Mouse (Mus musculus): ENCODE results near the gene Chmp2a. TPM values are rescaled to one million over a fixed set of nuclear protein-coding genes. Genes with fewer than 3 reads are reported as not detected.

Gene Chmp2a
- total RNA-seq, 2 experiments from 2014 or later = 97.4 to 144 TPM

DNA sequence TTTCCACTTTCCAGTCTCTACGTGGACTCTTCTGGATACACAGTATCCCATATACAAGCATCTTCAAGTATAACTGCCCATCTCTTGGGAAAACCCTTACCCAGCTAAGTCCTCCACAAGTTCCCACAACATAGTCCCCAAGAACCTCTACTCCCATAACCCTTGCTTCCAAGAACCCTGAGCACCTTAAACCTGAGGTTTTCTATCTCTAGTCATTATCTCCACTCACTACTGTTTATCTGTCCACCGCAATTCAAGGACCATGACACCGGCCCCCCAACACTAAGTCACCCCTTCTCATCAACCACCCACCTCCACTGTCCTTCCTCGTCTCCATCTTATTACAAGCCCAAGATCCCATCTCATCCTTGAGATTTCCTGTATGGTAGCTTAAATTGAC, 2.2 kb upstream of the Chmp2a start:
- ATAC-seq (replicated peaks; ENCODE audit: low FRiP score, poor library complexity, severe bottlenecking) = no peak

DNA sequence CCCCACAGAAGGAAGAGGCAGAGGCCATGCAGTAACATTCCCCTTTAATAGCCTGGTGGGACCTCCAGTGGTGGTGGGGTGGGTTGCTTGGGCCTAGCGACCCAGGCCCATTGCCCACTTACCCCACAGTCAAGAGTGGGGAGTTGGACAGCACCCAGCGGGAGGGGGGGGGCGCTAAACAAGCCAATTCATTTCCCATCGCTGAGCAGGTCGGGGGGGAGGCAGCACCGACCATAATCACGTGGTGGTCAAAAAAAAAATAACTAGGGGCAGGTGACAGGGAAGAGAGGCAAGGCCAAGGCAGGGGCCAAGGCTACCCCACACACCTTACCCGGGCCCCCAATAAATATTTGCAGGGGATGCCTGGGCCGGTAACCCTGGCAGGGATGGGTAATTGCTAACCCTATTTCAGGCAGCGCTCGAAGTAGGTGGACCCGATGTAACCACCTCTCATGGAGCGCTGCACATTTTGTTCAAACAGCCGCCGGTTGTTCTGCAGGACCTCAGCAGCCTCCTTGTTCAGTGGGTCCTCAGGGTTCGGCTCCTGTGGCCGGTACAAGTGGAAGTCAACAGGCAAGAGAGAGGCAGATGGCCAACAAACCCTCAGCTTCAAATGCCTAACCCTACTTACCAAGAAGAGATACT, 726 bp upstream of the Chmp2a start:
- no peak for ATAC-seq (replicated peaks; ENCODE audit: low FRiP score, poor library complexity, severe bottlenecking)

DNA sequence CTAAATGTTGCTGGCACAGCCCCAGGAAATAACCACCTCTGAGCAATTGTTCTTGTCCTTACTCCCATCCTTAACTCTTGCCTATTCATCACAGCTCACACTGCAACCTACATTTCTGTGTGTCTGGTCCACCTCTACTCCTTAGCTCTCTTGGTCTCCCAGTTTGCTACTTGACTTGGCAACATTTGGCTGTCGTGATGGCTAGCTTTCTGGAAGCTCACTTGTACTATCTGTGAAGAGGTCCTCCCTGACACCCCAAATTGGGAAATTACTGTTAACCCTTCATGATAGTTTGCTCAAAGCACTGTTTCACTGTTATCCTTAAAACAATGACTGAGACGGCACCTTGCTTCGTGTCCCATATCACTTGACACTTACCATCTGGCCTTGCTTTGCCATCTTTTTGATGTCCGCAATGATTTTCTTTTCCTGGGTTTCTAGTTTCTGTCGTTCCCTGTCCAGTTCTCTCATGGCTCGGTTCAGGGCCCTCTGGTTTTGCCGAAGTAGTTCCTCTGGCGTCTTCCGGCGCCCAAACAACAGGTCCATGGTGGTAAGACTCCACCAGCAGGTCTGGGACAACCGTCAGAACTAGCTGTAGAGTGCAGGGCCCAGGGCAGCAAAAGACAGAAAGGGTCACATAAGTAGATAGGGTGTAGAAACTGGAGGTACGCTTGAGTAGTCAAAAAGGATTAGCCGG, 1.0 kb downstream of the Chmp2a start:
- no peak for ATAC-seq (replicated peaks; ENCODE audit: low FRiP score, poor library complexity, severe bottlenecking)

DNA sequence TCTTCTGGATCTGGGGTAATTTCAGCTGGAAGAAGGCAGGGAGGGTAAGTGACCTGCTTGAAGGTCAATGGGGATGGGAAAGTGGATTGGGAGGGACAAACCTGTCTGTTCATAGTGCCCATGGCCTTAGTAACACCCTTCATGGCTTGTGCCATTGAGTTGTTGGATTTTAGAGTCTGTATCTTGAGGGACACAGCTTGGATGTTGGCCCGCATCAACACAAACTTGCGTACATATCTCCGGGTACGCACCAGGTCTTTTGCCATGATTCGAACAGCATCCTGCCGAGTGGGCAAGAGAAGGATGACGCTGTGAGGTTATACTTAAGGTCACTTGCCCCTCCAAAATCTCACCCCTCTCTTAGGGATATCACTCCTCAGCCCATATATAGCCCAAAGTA, 2.1 kb downstream of the Chmp2a start:
- no peak for ATAC-seq (replicated peaks; ENCODE audit: low FRiP score, poor library complexity, severe bottlenecking)

DNA sequence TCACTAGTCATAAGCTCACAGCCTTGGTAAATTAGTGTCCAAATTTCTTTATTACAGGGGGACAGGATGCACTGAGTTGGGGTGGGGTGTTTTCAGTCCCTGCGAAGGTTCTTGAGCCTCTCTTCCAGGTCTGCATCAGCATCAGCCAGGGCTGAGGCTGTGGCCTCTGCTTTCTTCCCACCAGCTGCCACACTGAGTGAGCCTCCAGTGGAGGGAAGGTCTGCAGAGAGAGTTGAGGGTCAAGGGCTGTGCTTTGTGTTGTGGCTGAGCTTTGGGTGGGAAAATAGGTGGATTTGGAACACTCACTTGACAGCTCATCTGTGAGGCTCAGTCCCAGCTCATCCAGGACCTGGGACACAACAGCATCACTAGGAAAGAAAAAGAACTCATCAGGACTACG, 2.6 kb downstream of the Chmp2a start:
- no peak for ATAC-seq (replicated peaks; ENCODE audit: low FRiP score, poor library complexity, severe bottlenecking)

DNA sequence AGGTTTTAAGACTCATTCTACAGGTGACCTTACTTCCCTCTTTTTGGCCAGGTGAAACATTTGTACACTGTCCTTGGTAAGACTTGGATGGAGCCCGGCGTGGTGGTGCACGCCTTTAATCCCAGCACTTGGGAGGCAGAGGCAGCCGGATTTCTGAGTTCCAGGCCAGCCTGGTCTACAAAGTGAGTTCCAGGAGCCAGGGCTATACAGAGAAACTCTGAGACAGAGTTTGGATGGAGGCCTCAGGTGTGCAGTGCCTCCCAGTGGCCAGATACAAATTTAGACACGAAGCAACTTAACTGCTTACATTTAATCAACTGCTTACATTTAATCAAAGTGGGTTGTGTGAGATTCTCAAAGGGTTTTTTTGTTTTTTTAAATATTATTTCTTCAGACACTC, 3.5 kb downstream of the Chmp2a start:
- no peak for ATAC-seq (replicated peaks; ENCODE audit: low FRiP score, poor library complexity, severe bottlenecking)

DNA sequence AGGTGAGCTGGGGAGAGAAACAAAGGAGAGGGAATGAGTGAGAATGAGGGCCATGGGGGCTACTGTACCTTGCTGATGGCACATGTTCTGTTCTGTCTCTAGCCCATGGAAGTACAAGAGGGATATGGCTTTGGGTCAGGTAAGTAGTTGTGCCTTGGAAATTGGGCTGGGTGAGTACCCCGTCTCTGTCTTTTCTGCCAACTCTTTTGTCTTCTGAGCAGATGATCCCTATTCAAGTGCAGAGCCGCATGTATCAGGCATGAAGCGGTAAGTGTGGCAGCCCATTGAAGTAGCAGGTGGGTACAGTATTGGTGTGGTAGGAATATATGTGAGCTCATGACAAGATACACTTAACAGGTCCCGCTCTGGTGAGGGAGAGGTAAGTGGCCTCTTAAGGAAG, 5.6 kb downstream of the Chmp2a start:
- ATAC-seq (replicated peaks; ENCODE audit: low FRiP score, poor library complexity, severe bottlenecking) = no peak

DNA sequence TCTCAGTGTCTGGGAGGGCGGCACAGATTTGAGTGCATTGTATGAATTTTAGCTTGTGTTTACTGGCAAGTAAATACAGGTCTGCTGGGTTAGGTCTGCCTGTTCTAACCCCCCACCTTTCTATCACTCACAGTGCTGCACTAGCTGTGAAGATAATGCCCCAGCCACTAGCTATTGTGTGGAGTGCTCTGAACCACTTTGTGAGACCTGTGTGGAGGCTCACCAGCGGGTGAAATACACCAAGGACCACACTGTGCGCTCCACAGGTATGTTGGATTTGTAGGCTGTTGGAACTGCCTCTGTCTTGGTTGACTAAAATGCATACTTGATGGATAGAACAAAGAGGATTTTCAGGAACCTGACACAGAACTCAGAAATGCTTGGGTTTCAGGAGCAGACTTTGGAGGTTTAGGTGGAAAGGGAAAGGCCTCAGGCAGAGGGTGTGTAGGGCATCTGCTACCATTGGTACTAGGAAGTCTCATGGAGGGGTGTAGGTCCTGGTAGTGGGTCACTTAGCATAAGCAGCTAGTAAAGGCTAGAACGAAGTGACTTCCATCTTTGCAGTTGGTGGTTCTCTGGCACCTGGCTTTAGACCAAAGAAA, 9.0 kb downstream of the Chmp2a start:
- ATAC-seq (replicated peaks; ENCODE audit: low FRiP score, poor library complexity, severe bottlenecking) = no peak

DNA sequence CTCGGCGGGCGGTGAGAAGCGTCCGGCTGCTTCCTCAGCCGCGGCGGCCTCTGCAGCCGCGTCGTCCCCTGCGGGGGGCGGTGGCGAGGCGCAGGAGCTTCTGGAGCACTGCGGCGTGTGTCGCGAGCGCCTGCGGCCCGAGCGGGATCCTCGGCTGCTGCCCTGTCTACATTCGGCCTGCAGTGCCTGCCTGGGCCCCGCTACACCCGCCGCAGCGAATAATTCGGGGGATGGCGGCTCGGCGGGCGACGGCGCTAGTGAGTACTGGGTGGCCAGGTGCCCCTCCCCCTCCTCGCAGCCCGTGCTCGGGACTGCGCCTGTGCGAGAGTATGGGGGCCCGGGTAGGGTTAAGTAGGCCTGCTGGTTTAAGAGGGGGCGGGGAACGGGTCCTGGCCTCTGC, 9.8 kb downstream of the Chmp2a start:
- 0 out of 2 replicates have a peak, but pooled peaks have one; percentile 18 for ATAC-seq (replicated peaks; ENCODE audit: low FRiP score, poor library complexity, severe bottlenecking)

DNA sequence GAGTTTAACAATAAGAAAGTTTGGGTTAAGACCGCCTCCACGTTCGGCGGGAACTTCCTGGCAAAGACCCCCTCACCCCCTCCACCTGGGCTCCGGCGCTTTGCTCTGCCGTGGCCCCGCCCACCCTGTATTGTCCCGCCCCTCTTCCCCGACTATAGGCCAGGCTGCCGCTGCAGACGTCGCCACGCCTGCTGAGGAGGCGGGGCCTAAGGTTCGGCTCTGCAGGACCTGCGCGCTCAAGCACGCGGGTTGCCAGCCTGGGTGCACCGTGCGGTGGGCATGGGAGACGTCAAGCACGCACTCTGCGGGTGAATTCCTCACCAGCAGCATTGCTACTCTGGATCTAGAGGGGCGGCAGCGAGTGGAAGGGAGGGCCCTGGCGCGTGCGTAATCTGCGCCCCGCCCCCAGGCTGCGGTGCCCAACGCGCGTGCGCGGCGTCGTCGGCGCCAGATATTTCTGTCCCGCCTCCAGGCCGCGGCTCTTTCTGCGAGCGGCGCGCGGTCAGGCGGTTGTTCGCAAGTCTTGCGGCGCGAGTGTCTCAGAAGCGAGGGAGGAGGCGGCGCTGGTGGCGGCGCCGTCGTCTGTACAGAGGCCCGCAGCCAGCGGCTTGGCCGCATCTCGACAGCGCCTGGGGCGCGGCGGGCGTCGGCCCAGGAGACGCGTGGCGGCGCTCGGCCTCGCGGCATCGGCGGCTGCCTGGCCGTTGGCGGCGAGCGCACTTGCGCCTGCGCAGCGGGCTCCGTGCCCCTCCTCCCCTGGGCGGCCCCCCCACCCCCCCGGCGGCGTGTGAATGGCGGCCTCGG, 10.5 kb downstream of the Chmp2a start:
- peak; percentile 90 for ATAC-seq (replicated peaks; ENCODE audit: low FRiP score, poor library complexity, severe bottlenecking)

DNA sequence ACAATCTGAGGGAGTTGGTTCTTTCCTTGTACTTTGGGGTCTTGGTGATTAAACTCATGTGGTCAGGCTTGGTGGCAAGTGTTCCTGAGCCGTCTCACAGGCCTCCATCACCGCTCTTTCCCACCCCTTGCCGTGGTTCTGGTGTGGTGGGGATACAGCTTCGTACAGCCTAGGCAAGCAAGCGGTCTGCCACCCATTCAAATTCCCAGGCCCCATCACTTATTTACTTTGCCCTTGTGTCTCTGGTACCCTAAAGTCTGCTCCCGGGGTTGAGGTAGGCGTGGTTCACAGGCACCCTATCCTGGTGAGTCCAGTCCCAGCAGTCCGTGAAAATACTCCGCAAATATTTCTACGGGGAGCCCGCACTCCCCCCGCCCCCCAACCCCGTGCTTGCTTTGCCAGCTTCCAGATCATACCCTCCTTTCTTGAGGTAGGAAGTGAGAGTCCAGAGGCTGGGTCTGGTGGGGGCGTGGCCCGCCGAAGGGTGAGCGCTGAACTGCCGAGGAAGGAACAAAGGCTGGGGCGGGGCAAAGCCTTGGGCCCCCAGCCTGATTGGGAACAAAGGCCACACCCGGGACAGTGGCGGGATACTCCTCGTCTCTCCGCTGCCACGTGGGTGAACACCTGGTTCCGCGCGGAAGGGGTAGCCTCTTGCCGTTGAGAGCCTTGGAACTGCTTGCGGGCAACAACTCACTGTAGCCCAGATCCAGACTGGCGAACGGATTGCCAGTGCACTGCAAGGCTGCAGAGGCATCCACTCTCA, 11.7 kb downstream of the Chmp2a start:
- ATAC-seq (replicated peaks; ENCODE audit: low FRiP score, poor library complexity, severe bottlenecking) = 0 out of 2 replicates have a peak, but pooled peaks have one; percentile 7

DNA sequence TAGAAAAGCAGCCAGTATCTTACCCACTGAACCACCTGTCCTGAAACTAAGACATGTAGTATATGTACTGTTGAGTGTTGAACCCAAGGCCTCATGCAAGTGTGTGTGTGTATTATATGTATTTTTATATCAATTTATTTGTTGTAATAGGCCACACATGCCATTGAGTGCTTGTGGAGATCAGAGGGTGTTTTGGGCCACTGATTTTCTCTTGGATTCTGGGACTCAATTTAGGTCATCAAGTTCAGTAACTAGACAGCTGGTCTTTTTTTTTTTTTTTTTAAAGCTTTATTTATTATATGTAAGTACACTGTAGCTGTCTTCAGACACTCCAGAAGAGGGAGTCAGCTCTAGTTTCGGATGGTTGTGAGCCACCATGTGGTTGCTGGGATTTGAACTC, 19.4 kb downstream of the Chmp2a start:
- ATAC-seq (replicated peaks; ENCODE audit: low FRiP score, poor library complexity, severe bottlenecking) = no peak

DNA sequence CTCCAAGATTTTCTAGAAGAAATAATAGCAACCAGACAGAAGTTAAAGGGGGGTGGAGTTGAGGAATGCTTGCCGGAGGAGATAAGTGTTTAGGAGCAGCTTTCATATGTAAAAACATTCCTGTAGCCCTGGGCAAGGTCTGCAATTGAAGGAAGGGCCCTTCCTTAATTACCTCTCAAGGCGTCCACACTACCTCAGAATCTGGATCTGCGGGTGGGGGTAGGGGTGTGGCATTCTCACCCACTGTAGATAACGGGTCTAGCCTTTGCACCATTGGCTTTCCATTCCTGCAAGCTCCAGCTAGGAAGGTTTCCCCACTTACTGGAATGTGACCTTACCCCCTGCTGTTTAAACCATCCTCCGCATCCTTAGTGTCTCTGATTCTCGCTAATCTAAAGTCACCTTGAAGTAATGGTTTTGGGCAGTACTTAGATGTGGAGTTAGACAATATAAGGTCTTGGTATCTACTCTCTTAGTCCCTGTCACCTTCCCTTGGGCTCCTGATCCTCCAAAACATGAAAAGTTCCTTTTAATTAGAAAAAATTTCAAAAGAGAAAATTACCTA, 20.2 kb downstream of the Chmp2a start:
- no peak for ATAC-seq (replicated peaks; ENCODE audit: low FRiP score, poor library complexity, severe bottlenecking)

DNA sequence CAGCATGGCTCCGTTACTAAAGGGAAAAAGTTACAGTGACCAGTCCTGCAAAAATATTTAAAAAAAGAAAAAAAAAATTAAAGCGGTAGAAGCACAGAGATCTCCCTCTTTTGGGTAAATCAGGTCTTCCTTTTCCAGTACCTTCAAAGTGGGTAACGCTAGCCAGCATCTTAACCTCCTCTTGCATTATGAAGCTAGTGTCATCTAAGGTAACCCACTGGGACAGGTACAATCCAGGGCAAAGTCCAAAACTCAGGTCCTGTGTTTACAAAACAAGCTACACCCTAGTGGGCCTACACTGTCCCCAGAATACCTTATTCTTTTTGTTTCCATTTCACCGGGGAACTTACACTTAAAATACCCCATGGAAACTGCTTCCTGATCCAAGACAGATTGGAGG, 20.9 kb downstream of the Chmp2a start:
- ATAC-seq (replicated peaks; ENCODE audit: low FRiP score, poor library complexity, severe bottlenecking) = no peak

DNA sequence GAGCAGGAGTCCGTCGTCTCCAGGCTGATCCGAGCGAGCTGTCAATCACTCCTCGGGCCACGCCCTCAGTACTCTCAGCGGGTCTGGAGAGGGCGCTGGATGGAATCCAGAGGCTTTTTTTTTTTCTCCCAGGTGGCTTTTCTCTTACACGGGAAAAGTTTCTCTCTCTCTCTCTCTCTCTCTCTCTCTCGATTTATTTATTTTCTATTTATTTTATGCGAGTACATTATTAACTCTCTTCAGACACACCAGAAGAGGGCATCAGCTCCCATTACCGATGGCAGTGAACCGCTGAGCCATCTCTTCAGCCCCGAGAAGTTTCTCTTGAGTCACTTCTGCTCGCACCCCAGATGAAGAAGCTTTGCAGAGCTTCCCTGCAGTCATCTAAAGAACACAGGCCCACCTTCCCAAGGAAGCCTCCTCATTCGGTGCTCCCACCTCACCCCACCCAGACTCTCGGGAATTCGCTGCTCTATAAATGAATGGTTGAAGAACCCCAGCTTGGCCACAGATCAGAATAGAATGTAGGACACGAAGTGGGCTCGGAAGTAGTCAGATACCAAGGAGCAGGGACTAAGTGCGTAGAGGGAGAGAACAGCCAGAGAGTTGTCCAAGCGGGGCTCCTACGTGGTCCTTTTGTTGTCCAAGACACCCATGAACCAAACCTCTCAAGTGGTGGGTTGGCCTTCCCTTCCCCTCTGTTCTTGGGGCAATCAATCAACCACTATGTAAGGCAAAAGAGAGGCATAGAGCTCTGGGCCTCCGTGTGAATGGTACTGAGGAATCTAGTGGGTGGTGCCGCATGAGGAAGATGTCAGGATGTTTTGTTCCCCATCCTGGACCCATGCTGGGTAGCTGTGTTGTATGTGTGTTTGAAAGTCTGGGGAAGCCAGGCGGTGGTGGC, 24.4 kb downstream of the Chmp2a start, which contains the start of gene Zbtb45:
Gene Zbtb45, minus strand, starts transcription at position 30 of the 904 bp plus-strand sequence.
- ATAC-seq (replicated peaks; ENCODE audit: low FRiP score, poor library complexity, severe bottlenecking) = peak; percentile 84

DNA sequence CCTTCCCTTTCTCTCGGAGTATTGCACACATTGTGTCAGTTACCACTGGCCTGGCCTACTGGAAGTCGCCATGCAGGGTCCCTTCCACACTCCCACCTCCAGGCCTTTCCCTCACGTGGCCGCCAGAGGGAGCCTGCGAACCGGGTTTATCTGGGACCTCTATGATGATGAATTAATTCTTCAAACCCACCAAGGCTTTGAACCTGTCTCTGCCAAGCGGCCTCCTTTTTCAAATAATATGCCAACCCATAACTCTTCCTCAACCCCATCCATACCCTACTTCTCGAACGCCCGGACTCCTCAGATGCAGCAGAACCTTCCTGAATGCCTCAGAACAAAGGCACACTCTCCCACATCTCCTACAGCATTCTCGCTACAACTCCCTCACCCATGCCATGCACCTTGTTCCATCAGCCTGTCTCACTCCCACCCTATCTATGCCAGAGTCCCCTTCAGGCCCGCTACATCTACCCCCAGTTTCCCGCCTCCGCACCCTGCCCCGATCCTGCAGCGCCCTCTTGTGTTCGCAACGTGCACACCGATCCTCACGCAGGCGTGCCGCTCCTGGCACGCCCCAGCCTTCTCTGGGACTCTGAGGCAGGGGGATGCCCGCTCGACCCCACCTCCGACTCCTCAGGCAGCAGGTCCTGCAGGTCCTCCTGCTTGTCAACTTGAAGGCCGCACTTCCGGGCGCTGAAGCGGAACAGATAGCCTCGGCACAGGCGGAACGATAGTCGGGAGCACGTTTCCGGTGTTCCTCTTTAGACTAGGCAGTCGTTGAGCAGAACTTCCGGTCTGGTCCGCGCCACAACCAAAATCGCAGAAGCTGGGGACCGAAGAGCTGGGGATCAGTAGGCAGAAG, 25.2 kb downstream of the Chmp2a start:
- ATAC-seq (replicated peaks; ENCODE audit: low FRiP score, poor library complexity, severe bottlenecking) = peak; percentile 91

DNA sequence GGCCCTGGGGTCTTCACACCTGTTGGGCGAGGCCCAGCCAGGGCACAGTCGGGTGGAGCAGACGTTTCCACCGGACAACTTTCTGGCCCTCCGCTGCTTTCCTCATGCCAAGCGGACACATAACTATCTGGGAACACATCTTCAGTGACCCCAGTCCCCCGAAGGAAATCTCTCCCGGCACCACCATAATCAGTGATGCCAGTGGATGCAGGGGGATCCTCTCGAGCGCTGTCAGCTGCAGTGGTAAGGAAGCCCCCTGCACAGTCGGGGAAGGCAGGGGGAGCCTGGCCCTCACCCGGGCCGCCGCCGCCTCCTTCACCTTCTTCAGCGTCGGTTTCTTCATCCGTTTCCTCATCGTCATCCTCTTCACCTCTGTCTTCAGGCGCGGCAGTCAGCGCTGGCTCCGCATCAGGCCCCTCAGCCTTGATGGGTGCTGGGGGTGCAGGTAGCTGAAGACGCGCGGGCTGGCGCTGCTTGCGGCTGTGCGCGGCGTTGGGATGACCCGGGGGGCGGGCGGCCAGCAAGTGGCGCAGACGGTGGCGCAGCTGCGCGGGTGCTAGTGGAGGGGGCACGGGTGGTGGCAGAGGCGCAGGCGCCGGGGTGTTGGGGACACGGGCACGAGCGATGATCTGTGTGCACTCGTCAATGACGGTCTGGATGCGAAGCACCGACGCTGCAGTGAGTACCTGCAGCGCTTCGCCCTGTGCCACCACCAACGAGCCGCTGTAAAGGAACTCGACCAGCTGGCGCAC, 27.1 kb downstream of the Chmp2a start:
- ATAC-seq (replicated peaks; ENCODE audit: low FRiP score, poor library complexity, severe bottlenecking) = no peak
